Mouse (Mus musculus) C2C12 (cell line): ENCODE measurements at regions not wholly inside any gene's neighbourhood (a gene's known extent, or its start where the extent isn't known, plus 50 kb on each side); places are given as distances from the start of the nearest gene placed in this dataset.

ENCODE experiments used
- H3K27me3 ChIP-seq: one replicate; pipeline ENCODE4 v1.6.1; 2011; ENCODE audit not compliant: control insufficient read depth, insufficient read depth, insufficient read length
- H3K36me3 ChIP-seq: one replicate; pipeline ENCODE4 v1.6.1; 2011; ENCODE audit not compliant: control insufficient read depth, insufficient read depth
- H3K4me3 ChIP-seq: one replicate; pipeline ENCODE4 v1.5.1; 2011; ENCODE audit warnings: mild to moderate bottlenecking, control low read depth; ENCODE audit not compliant: poor library complexity, insufficient read depth, severe bottlenecking
- H3K79me2 ChIP-seq: one replicate; pipeline ENCODE4 v1.6.1; 2011; ENCODE audit not compliant: control insufficient read depth, insufficient read depth
- H3K79me3 ChIP-seq: one replicate; pipeline ENCODE4 v1.6.1; 2011; ENCODE audit warnings: low read depth, control low read depth
- H3ac ChIP-seq: one replicate; pipeline ENCODE3; 2011; ENCODE audit warnings: low read depth; ENCODE audit not compliant: control insufficient read depth, insufficient read length
- CEBPB ChIP-seq: IDR thresholded peaks from one replicate; pipeline ENCODE4 v1.6.1; 2011; ENCODE audit warnings: low read depth, mild to moderate bottlenecking, control low read depth, moderate library complexity
- CTCF ChIP-seq: IDR thresholded peaks from one replicate; pipeline ENCODE4 v1.5.1; 2011; ENCODE audit not compliant: control insufficient read depth, insufficient read depth, insufficient read length
- FOSL1 ChIP-seq: IDR thresholded peaks from one replicate; pipeline ENCODE4 v1.8.0; 2011; ENCODE audit warnings: mild to moderate bottlenecking, low read length; ENCODE audit not compliant: poor library complexity, insufficient read depth, severe bottlenecking
- MAX ChIP-seq: IDR thresholded peaks from one replicate; pipeline ENCODE4 v1.6.1; 2011; ENCODE audit warnings: mild to moderate bottlenecking, control low read depth
- MYOD1 ChIP-seq: IDR thresholded peaks from one replicate; pipeline ENCODE4 v1.6.1; 2011; ENCODE audit warnings: low read depth; ENCODE audit not compliant: control insufficient read depth, insufficient read length
- MYOG ChIP-seq: IDR thresholded peaks from one replicate; pipeline ENCODE4 v1.6.1; 2011; ENCODE audit not compliant: control insufficient read depth, insufficient read length; ENCODE audit errors: extremely low read depth
- USF1 ChIP-seq: IDR thresholded peaks from one replicate; pipeline ENCODE4 v1.6.1; 2011; ENCODE audit warnings: low read depth, mild to moderate bottlenecking, control low read depth, moderate library complexity

DNA sequence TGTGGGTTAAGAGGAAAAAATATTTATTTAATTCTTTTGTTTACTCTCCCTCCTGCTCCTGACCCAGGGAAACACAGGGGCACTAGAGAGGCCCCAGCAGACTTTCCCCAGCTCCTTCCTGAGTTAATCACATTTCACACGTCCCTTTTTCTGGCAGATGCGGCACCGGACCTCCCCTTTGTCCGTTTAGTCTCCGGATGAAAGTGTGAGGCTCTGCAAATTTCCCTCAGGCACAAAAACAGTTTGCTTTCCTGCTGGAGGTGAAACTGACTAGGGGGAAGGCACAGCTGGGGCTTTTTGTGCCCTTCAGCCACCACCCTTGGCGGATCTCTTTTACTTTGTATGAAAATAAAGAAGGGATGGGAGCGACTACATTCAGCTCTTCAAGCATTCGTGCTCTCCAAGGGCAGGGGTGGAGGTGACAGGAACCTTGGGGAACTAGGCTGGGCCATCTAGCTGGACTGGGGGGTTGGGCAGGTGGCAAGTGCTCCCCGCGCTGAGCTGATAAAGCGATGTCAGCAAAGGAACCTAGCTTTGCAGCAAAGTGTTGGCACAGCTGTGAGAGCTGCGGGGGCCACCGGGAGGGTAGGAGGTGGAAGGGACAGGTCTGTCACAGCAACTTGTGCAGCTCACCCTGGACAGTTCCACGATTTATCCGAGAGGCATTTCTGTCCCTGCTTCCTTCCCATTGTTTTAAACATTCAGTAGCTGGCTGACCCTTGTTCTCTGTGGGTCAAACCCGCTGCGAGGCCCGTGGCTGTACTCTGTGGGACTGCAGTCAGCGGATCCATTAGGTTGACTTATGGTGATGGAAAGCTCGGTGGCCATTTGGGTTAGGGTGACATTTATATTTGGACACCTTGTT is 329.6 kb downstream of the Ttll7 start:
- Histone ChIP-seq H3K36me3 (no peaks in the 10 kb centered on the region), H3K79me3 (no peaks in the 10 kb centered on the region), H3K27me3 (peaks cover 4% of the 10 kb centered on the region), H3K4me3 (no peak overlapping the region), H3ac (no peak overlapping the region), H3K79me2 (no peaks in the 10 kb centered on the region)
- TF ChIP-seq CEBPB (no peak), USF1 (no peak), MAX (no peak), MYOG (no peak), CTCF (no peak), FOSL1 (no peak), MYOD1 (no peak)

DNA sequence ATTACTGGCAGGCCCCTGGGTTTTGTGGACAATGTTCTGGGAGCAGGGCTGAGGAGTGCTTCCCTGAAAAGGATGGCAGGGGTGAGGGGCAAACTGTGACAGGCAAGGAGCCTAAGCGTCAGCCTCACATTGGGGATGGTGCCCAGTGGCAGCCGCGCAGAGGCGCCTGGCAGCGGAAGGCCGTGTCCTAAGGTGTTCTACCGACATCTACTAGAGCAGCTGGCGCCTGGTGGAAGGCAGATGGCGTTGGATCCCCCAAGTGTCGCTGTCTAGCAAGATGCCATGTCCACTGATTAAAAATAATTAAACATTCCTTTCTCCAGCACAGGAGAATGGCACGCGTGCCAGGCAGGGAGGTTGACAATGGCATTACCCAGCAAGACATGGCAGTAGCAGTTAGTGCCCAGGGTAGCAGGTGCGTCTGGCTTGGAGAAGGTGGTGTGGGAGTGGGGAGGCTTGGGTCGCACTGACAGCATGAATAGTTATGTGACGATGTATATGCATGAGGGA is 330.3 kb downstream of the Ttll7 start:
- peaks cover 4% of the 10 kb centered on the region for H3K27me3 ChIP-seq
- TF ChIP-seq MYOD1: no peak
- TF ChIP-seq FOSL1: no peak
- no peak for TF ChIP-seq CTCF
- TF ChIP-seq MAX: no peak
- TF ChIP-seq MYOG: no peak
- TF ChIP-seq CEBPB: no peak
- H3K36me3 ChIP-seq: no peaks in the 10 kb centered on the region
- H3K79me3 ChIP-seq: no peaks in the 10 kb centered on the region
- no peak overlapping the region for H3K4me3 ChIP-seq
- H3ac ChIP-seq: no peak overlapping the region
- H3K79me2 ChIP-seq: no peaks in the 10 kb centered on the region

DNA sequence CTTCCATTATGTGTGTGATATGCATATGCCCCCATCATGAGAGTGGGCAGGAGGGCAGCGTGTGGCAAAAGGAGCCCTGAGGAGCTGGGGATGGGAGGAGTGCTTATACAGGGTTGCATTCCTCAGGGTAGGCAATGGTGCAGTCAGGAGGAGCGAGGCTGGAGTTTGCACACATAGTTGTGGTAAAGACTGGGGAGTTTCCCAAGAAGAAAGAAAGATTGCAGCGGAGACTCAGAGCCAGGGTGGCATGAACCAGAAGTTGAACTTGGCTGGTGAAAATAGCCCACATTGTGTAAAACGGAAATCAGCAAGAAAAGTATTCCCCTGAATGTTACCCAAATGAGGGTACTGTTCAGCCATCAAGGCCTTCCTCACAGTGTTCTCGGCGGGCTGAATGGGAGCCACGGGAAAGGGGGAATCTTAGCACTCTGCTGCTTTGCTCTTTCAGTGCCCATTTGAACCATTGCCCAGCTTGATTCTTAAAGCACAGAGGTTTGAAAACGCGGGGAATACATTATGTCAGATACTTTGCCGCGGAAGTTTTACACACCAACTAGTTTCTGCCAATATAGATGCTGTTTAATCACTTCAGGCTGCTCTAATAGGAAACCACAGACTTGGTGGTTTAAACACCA is 331.6 kb downstream of the Ttll7 start:
- Histone ChIP-seq H3K4me3 (no peak overlapping the region), H3ac (no peak overlapping the region), H3K79me2 (no peaks in the 10 kb centered on the region), H3K36me3 (no peaks in the 10 kb centered on the region), H3K79me3 (no peaks in the 10 kb centered on the region), H3K27me3 (peaks cover 4% of the 10 kb centered on the region)
- TF ChIP-seq MYOG (no peak), MAX (no peak), CEBPB (no peak), USF1 (no peak), CTCF (no peak), MYOD1 (no peak), FOSL1 (no peak)

DNA sequence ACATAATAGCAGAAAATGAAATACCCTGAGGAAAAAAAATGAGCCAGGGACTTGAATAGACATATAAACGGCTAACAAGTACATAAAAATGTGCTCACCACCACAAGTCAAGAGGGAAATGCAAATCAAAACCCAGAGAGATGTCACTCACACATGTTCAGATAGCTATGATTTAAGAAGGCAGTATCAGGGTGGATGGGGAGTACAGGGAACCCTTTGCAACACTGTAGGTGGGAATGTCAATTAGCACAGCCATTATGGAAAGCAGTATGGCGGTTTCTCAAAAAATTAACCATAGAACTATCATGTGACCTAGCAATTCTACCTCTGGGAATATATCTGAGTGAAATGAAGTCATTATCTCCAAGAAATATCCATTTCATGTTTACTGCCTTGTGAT is 337.6 kb downstream of the Ttll7 start:
- no peak overlapping the region for H3ac ChIP-seq
- H3K36me3 ChIP-seq: no peaks in the 10 kb centered on the region
- no peak overlapping the region for H3K4me3 ChIP-seq
- H3K79me3 ChIP-seq: no peaks in the 10 kb centered on the region
- H3K27me3 ChIP-seq: no peaks in the 10 kb centered on the region
- H3K79me2 ChIP-seq: no peaks in the 10 kb centered on the region
- TF ChIP-seq MYOG (no peak), MAX (no peak), CTCF (no peak), FOSL1 (no peak), CEBPB (no peak), MYOD1 (no peak), USF1 (no peak)

DNA sequence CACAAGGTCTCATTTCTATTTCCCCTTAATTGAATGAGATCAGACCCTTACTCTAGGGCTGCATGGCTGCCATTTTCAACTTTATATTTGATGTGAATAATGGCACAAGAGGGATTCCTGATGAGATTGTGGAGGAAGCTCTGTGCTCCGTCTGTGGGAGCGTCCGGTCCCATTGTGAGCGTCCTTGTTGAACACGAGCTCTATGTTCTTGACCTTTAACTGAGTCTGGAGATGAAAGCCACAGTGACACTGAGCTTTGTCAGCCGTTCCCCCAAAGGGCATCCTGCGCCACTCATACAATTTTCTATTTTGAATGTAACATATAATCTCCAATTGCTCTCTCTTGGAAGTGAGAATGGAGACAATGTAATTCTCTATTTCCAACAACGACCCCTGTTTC is 344.5 kb downstream of the Ttll7 start:
- Histone ChIP-seq H3K79me3 (no peaks in the 10 kb centered on the region), H3ac (no peak overlapping the region), H3K36me3 (no peaks in the 10 kb centered on the region), H3K79me2 (no peaks in the 10 kb centered on the region), H3K4me3 (no peak overlapping the region), H3K27me3 (no peaks in the 10 kb centered on the region)
- TF ChIP-seq MAX: no peak
- no peak for TF ChIP-seq FOSL1
- TF ChIP-seq CEBPB: no peak
